Mouse (Mus musculus) cerebellum, adult (tissue): ENCODE data around the gene Olfr126.

Experiments used
- ATAC-seq: cut with Nextera tagmentation; 2 replicates; pipeline ENCODE4 v1.9.2; 2017; ENCODE audit warnings: mild to moderate bottlenecking, moderate library complexity, mixed read lengths; ENCODE audit not compliant: insufficient number of reproducible peaks, low FRiP score, low TSS enrichment

The Olfr126 gene

DNA sequence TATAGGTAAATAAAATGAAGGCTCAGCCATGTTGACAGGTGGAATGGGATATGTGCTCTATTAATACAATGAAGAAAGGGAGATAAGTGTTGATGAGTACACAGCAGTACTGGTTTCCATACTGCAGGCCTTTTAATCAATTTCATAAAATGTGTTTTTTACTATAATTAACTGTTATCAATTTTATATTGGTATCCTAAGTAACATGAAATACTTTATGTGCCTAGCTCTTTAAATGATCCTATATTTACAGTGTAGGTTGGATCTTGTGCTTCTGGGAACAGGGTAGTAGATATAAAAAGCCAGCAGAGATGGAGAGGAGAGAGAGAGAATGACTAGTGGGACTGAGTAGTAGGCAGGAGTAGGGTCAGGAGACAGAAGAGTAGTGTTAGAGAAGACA is at the start of gene Olfr126:
Gene Olfr126 (plus strand): TSS at position 301 of the 400 bp plus-strand sequence.
- ATAC-seq, result no peak

DNA sequence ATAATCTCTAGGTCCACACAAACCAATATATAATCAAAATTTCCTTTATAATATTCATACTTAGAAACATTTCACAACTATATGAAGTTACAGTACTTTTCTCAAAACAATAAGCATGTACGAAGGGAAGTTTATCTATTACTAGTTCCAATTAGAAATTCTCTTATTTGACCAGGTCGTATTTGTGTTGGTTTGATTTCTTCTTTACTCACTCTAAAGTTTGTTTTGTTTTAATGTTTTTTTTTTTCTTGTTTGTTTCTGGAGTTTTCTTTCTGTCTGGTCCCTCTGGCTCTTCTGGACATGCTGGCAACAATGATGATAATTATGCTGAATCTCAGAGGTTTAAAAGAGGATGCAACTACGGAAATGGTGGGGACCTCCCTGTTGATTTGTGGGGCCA is 47.7 kb upstream of the Olfr126 start, which contains the start of gene Olfr124:
Gene Olfr124 (plus strand): TSS at position 301 of the 400 bp plus-strand sequence.
- ATAC-seq, result no peak

DNA sequence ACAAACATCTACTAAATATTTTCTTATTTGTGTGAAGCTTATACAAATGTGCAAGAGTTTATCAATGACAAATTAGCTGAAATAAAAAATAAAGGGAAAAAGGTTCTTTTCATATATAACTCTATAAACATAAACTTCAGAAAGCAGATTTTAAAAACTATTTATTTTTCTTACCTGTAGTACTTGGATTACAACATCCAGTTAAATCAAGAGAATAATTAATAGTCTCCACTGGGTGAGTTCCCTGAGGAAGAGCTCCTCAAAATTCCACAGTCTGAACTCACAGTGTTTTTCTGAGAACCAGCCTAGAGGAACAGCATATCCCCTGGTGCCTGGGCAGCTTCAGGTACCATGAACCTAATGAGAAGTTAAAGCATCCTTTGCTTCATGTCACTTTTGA is 14.6 kb upstream of the Olfr126 start, which contains the start of gene Olfr125:
Gene Olfr125 (plus strand): TSS at position 301 of the 400 bp plus-strand sequence.
- ATAC-seq, result no peak

DNA sequence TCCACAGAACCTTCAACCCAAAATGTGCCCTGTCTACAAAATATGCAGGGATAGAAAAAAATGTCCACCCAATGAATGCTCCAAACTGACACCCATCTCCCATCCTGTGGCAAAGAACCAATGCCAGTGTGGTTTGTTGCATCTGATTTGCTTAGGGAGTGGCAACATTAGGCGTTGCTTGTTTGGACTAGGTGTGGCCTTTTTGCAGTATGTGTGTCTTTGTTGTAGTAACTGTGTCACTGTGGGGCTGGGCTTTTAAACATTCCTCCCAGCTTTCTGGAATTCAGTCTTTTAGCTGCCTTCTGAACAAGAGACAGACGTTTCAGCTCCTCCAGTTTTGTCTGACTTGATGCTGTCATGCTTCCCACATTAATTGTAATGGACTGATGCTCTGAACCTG is 16.6 kb downstream of the Olfr126 start:
- ATAC-seq, result no peak

DNA sequence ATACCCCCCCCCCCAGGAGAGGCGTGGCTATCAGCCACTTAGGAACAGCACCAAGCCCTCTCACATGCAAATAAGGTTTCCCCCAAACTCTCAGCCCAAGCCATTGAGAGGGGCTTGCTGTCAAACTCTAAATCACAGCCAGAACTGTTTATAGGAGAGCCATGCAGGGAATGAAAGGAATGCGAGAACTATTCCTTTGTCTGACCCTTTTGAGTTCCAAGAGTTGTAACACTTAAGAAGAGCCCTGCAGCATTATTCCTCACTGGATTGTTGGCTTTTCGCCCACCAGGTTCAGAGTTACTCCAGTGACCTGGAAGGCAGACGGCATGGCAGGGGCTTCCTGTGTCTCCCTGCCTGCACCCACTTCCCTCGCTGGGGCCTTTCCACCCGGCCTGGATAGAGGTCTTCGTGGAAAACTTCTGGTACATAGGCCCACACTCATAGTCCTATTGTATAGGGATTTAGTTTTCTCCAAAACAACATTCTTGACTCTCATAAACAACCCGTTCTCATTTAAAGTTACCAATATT is 22.5 kb downstream of the Olfr126 start:
- no peak for ATAC-seq

DNA sequence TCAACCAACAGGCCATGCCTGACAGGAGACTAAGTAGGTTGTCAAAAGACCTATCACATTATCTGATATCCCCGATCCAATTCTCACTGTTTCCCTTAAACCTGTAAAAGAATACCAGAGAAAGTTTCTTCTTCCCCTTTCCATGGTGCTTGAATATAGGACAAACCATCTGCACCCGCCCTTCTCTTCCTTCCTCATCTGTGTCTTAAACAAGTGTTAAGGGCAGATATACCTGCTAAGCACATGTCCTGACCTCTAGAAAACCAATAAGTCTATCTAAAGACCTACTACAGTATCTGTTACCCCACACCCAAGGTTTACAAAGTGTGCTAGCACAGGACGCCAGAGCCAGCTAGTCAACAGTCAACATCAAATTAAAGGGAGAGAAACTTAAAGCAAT is 26.5 kb downstream of the Olfr126 start:
- ATAC-seq, result no peak

DNA sequence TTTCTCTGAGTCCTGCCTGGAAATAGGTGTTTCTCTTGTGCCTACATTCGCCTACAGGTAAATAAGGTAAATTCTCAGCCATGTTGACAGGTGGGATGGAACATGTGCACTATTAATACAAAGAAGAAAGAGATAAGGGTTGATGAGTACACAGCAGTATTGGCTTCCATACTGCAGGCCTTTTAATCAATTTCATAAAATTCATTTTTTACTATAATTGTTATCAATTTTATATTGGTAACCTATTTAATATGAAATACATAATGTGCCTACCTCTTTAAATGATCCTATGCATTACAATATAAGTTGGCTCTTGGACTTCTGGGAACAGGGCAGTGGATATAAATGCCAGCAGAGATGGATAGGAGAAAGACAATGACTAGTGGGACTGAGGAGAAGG is 52.9 kb downstream of the Olfr126 start, which contains the start of gene Olfr127:
Gene Olfr127 (plus strand): TSS at position 301 of the 400 bp plus-strand sequence.
- no peak for ATAC-seq
